Mouse (Mus musculus) liver, embryonic 14.5 days (tissue): ENCODE data around the gene Sptbn2.

ENCODE experiments used
- CTCF ChIP-seq: IDR thresholded peaks from 2 replicates; pipeline ENCODE4 v1.5.1; 2016; ENCODE audit warnings: antibody characterized with exemption, low read depth, control low read depth
- EP300 ChIP-seq: IDR thresholded peaks from 2 replicates; pipeline ENCODE4 v1.6.1; 2016; ENCODE audit warnings: antibody characterized with exemption, low read depth

DNA sequence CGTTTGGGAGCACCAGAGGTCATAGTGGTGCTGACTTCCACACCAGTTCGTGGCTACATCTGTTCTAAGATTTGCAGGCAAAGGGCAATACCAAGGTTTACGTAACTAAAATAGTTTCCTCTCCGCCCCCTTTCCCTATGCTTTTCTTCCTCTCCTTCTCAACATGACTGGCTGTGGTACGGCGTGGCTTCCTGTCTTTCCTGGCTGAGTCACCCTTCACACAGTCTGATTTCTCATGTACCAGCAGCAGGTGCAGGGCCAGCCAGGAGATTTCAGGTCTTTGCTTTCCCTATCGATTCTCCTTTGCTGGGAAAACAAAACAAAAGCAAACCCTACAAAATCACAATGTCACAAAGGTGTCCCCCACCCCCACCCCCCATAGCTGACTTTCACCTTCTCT, 9.7 kb upstream of the Sptbn2 start:
- TF ChIP-seq EP300 (no peak), CTCF (no peak)
